Mouse (Mus musculus) E14TG2a.4 (cell line): Measurements from ENCODE around the gene B4galnt2.

Experiments used
- CTCF ChIP-seq: conservative IDR thresholded peaks from 2 replicates; pipeline ENCODE4 v1.5.1; 2014; ENCODE audit warnings: low read length
- NANOG ChIP-seq: IDR thresholded peaks from 2 replicates; pipeline ENCODE4 v1.6.1; 2014; ENCODE audit warnings: borderline replicate concordance, low read length, mixed read lengths

DNA sequence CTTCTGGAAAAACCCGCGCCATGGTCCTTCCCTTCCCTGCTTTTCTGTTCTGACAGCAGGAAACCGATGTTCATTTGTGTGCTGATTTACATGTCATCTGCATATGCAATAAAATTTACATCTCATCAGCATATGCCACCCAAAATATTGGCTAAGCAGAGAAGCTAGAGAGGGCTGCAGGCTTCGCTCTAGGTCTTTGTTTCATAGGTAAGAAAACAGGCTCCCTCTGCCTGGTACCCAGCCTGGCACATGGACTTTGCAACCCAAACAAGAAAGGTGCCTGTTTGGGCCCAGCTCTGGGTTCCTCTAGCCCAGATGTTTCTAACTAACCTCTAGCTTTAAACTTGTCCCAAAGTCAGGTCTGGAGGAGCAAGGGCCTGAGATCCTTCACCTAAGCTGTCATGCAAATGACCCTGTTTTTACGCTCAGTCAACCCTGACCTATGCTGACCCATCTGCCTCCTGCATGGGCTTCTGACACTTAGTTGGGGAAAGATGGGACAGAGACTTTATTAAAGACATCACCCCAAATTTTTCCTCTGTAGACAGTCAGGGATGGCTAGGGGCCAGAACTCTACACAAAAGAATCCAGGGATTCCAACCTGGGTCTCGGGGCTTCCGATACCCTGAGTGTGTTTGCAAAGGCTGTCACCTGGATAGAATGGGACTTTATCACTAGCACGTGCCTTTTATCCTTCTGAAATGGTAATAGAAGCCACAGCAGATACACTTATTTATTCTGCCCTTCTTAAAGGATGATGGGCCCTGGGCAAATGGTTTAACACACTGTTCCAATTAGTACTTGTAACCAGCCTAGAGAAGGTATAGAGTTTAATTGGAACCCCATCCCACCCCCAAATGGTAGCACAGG is 75.5 kb downstream of the B4galnt2 start:
- TF ChIP-seq CTCF, result no peak
- no peak for TF ChIP-seq NANOG
